Mouse (Mus musculus): Measurements from ENCODE around the gene Med27. TPM values are rescaled to one million over a fixed set of nuclear protein-coding genes. Genes with fewer than 3 reads are reported as not detected.

Gene Med27
- polyA plus RNA-seq, 1 experiment from 2014 or later: 65.3 TPM

DNA sequence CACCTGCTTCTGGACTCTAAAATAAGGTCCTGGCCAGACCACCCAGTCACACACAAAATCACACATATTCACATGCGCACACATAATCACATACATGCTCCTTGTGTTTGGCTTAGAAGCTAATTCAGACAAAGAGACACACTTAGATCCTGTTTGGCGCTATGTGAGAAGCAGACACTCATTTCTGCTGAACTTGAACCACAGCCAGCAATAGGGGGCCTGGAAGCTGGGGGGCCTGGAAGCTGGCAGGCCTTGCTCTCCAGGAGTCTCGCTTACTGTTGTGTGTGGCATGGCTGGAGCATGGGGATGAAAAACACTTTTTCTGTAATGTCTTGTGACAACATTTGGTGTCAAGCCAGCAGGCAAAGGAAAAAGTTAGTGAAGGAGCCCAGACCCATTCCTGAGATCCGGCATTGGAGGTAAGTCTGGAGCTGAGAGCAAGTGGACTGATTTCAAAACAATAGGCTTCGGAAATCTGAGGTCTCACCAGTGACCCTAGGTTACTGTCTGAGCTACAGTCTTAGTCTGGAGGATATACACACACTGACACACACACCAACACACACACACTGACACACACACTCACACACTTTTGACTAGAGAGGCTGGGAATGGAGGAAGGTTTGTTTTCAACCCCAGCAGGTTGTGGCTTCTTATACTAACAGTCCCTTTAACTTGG, 189.1 kb downstream of the Med27 start:
- Histone ChIP-seq H3K9me3 (replicated peaks) (no peaks in the 10 kb centered on the region), H3K27ac (no peak overlapping the region), H3K9ac (no peak overlapping the region), H3K4me3 (no peak overlapping the region), H3K4me1 (0 out of 2 replicates have a peak, but pooled peaks cover 5% of the 10 kb centered on the region), H3K27me3 (no peaks in the 10 kb centered on the region), H3K4me2 (replicated peaks) (no peak overlapping the region), H3K36me3 (no peaks in the 10 kb centered on the region)
- 79% methylated on average over 5 of the region's 5 CpGs for WGBS
- ATAC-seq (ENCODE audit: low FRiP score): no peak

DNA sequence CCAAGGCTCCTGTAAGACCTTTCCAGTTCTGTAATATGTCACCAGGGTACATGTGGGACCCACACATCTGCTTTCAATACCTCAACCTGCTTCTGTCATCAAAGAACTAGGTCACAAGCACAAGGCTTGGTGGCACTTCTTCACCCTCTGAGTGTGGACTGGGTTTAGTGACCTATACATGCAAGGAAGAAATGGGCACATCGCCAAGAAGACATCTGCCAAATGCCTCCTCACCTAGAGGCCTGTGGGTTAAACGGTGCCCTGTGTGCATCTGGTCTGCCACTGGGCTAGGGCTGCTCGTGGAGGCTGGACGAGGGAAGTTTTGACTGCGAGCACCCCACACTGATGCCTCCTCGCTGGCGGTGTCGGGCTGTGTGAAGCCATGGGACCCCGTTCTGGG, 189.9 kb downstream of the Med27 start:
- Histone ChIP-seq H3K4me2 (replicated peaks) (no peak overlapping the region), H3K4me3 (no peak overlapping the region), H3K27ac (no peak overlapping the region), H3K4me1 (0 out of 2 replicates have a peak, but pooled peaks cover 5% of the 10 kb centered on the region), H3K36me3 (no peaks in the 10 kb centered on the region), H3K9me3 (replicated peaks) (no peaks in the 10 kb centered on the region), H3K27me3 (no peaks in the 10 kb centered on the region), H3K9ac (no peak overlapping the region)
- no peak for ATAC-seq (ENCODE audit: low FRiP score)
- 87% methylated on average over 9 of the region's 9 CpGs for WGBS

DNA sequence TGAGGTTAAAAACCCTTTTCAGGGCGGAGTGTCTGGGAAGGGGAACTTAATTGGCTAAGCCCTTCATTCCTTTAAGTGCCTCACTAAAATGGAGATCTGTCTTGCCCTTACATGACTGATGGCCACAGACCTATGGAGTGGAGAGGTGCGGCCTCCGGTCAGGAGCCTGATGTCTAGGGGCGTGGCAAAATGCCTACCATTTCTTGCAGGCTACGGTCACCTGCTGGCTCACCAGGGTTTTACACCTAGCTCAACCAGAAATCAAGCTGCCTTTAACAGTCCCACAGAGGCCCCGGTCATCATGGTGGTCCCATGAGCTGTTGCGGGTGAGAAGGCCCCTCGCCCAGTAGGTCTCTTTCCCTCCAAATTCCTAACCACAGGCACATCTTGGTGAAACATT, 190.7 kb downstream of the Med27 start:
- H3K27me3 ChIP-seq: no peaks in the 10 kb centered on the region
- no peak overlapping the region for H3K9ac ChIP-seq
- H3K4me3 ChIP-seq: no peak overlapping the region
- ATAC-seq (ENCODE audit: low FRiP score): no peak
- no peak overlapping the region for H3K4me2 ChIP-seq (replicated peaks)
- no peak overlapping the region for H3K27ac ChIP-seq
- H3K4me1 ChIP-seq: 0 out of 2 replicates have a peak, but pooled peaks cover 5% of the 10 kb centered on the region
- 75% methylated on average over 8 of the region's 8 CpGs for WGBS
- no peaks in the 10 kb centered on the region for H3K9me3 ChIP-seq (replicated peaks)
- H3K36me3 ChIP-seq: no peaks in the 10 kb centered on the region

DNA sequence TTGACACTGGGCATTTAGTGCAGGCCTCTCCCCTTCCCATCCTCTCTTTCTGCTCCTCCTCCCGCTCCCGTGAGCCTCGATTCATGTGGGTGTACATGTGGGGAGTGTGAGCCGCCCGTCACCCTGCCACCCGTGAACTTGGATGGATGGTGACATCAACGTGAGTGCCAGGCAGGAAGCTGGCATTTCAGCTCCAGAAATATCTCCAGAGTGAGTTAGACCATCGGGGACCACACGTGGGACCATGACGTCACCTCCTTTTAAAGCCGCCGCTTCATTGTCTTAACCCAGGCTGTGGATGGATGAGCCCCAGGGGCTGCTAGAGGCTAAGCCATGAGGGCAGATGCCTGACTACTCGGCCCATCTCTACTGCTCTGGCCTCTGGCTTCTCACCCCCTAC, 195.4 kb downstream of the Med27 start:
- H3K36me3 ChIP-seq: no peaks in the 10 kb centered on the region
- no peaks in the 10 kb centered on the region for H3K9me3 ChIP-seq (replicated peaks)
- H3K27ac ChIP-seq: no peak overlapping the region
- no peaks in the 10 kb centered on the region for H3K27me3 ChIP-seq
- no peak overlapping the region for H3K4me3 ChIP-seq
- peaks cover 4% of the 10 kb centered on the region for H3K4me1 ChIP-seq
- no peak overlapping the region for H3K9ac ChIP-seq
- no peak for ATAC-seq (ENCODE audit: low FRiP score)
- WGBS: 68% methylated on average over 13 of the region's 13 CpGs
- no peak overlapping the region for H3K4me2 ChIP-seq (replicated peaks)

DNA sequence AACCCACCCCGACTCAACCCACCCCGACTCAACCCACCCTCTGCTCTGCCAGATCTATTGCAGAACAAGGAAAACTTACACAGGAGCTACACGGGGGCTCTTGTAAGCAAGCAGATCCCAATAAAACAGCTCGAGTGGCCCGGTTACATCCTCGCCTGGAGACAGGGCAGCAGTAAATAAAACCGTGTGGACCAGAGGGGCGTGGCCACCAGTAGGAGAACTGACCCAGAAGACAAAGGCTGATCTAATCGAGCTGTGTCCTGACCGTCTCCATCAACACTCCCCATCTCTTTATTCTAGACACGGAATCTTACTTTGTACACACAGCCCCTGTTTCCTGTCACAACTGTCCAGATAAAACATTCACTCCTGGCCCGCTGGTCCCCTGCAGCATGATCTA, 200.0 kb downstream of the Med27 start:
- no peak for ATAC-seq (ENCODE audit: low FRiP score)
- Histone ChIP-seq H3K4me1 (peaks cover 4% of the 10 kb centered on the region), H3K27me3 (no peaks in the 10 kb centered on the region), H3K9me3 (replicated peaks) (no peaks in the 10 kb centered on the region), H3K4me2 (replicated peaks) (no peak overlapping the region), H3K4me3 (no peak overlapping the region), H3K36me3 (no peaks in the 10 kb centered on the region), H3K9ac (no peak overlapping the region), H3K27ac (no peak overlapping the region)
- WGBS: 23% methylated on average over 12 of the region's 12 CpGs

DNA sequence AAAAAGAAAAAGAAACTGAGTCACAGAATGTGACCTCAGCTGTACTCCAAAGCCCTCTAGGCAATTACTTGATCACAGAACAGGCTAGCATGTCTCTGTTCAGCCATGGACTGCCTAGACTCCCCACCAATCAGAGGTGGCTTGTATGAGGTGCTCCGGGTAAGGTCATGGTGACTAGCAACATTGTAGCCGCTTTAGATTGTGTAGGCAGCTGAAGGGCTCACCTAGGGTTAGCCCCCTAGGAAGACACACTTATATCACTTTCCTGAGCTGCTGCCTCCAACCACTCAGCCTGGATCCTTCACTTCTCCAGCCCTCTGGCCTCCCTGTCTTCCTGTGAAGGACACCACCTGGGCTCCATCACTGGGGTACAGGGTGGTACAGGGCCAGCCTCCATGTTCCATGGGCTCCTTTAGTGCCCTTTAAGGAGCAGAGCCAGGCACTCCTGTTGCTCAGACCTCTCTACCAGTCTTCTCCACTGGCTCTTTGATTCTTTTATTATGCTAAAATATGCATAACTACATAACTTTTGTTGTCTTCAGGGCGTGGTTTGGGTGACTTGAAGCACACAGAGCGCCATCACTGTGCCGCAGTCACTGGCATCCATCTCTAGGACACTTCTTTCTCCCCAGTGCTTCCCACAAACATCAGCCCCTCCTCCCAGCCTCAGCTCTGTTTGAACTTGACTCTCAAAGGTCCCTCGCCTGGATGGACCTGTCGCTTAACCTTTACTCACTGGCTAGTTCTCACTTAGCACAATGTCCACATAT, 205.4 kb downstream of the Med27 start:
- H3K4me2 ChIP-seq (replicated peaks): no peak overlapping the region
- H3K9ac ChIP-seq: no peak overlapping the region
- ATAC-seq (ENCODE audit: low FRiP score): no peak
- no peak overlapping the region for H3K4me3 ChIP-seq
- WGBS: 73% methylated on average over 7 of the region's 7 CpGs
- peaks cover under 1% of the 10 kb centered on the region; the same call in 1 of the 2 replicates for H3K4me1 ChIP-seq
- H3K27ac ChIP-seq: no peak overlapping the region
- H3K27me3 ChIP-seq: peaks cover 4% of the 10 kb centered on the region; the same call in 1 of the 2 replicates
- no peaks in the 10 kb centered on the region for H3K9me3 ChIP-seq (replicated peaks)
- H3K36me3 ChIP-seq: no peaks in the 10 kb centered on the region

DNA sequence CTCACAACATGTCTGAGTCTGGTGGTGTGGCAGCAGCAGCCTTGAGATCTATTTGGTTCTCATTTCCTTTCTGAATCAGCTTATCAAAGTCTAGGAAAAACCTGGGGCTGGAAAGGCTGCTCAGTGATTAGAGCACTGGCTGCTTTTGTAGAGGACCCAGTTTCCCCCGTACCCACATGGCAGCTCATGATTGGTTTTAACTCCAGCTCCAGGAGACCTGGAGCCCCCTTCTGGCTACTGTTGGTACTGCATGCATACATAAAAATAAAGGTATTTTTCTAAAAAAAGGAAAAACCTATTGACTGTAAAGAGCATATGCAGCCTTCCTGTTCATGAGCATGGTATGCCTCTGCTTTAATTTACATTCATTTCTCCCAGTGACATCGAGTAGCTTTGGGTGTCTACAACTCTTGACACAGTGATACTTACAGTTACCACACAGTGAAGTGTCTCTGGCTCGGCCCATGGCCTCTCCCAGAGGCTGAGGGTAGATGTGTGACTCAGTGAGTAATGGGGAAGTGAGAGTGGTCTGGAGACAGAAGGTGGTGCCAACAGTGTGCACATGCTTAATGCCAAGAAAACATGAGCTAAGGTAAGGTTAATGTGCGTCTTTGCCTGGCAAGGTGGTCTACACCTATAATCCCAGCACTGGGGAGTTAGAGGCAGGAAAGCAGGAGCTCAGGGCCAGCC, 207.5 kb downstream of the Med27 start:
- 67% methylated on average over 4 of the region's 4 CpGs for WGBS
- no peak for ATAC-seq (ENCODE audit: low FRiP score)
- H3K4me3 ChIP-seq: no peak overlapping the region

DNA sequence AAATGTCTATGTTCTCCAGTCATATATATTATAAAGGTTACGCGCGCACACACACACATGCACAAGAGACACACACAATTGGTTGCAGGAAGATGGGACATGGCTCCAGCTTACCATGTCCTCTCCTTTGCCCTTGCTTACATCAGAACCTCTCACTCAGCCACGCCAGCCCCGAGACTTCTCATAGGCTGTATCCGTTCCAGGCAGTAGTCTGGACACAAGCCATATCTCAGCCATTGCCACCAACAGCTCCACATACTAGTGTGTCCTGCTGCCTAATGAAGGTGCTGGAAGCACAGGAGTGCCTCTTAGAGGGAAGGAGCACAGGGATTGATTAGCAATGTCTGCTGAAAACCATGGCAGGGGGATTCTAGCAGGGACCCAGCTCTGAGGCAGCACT, 211.9 kb downstream of the Med27 start:
- H3K9ac ChIP-seq: no peak overlapping the region
- no peaks in the 10 kb centered on the region; the same call in 1 of the 2 replicates for H3K27me3 ChIP-seq
- ATAC-seq (ENCODE audit: low FRiP score): no peak
- 92% methylated on average over 6 of the region's 6 CpGs for WGBS
- no peaks in the 10 kb centered on the region for H3K36me3 ChIP-seq
- H3K9me3 ChIP-seq (replicated peaks): no peaks in the 10 kb centered on the region
- no peak overlapping the region for H3K4me2 ChIP-seq (replicated peaks)
- H3K4me1 ChIP-seq: no peaks in the 10 kb centered on the region; the same call in 1 of the 2 replicates
- H3K4me3 ChIP-seq: no peak overlapping the region
- H3K27ac ChIP-seq: no peak overlapping the region

More for the DNA sequence above, 207.5 kb downstream of the Med27 start:
- Histone ChIP-seq H3K4me1 (no peaks in the 10 kb centered on the region; the same call in 1 of the 2 replicates), H3K27me3 (peaks cover 4% of the 10 kb centered on the region; the same call in 1 of the 2 replicates), H3K9me3 (replicated peaks) (no peaks in the 10 kb centered on the region), H3K27ac (no peak overlapping the region), H3K4me2 (replicated peaks) (no peak overlapping the region), H3K9ac (no peak overlapping the region), H3K36me3 (no peaks in the 10 kb centered on the region)

DNA sequence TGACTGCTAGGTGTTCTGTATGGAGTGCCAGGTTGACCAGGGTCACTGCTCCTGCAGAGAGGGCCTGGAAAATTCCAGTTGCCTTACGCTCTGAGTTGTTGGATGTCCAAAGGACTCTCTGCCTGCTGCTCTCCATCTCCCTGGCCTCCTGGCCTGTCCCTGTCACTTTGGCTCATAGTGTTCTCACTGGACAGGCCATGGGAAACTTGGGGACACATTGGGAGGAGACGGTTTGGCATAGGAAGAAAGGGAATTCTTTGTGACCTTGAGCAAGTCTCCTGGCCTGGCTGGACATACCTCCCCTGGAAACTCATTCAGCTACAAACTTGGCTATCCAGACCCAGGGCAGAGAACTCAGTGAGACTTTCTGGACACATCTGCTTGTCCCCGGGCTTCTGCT, 213.3 kb downstream of the Med27 start:
- peaks cover 4% of the 10 kb centered on the region for H3K4me1 ChIP-seq
- H3K36me3 ChIP-seq: no peaks in the 10 kb centered on the region
- no peak overlapping the region for H3K27ac ChIP-seq
- H3K9me3 ChIP-seq (replicated peaks): no peaks in the 10 kb centered on the region
- no peak overlapping the region for H3K4me2 ChIP-seq (replicated peaks)
- WGBS: 86% methylated on average over 3 of the region's 3 CpGs
- no peak for ATAC-seq (ENCODE audit: low FRiP score)
- H3K9ac ChIP-seq: no peak overlapping the region
- H3K4me3 ChIP-seq: no peak overlapping the region
- H3K27me3 ChIP-seq: peaks cover 3% of the 10 kb centered on the region; the same call in 1 of the 2 replicates

DNA sequence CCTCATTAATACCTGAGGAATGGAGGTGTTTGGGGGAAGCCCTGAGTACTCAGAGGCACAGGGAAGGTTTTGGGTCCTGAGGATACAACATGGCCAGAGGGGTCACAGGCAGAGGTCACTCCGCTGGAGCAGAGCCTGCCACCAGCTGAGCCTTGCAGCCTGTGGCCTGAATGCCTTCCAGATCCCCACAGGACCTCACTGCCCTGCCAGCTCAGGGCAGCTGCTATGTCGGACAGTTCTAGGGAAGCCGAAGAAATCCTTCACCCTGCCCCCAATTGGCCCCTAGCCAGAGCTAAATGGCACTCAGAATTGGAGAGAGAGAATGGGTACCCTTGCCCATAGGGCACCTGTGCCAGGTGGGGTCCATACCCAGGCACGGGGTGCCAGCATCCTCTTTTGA, 214.8 kb downstream of the Med27 start:
- Histone ChIP-seq H3K9ac (no peak overlapping the region), H3K27me3 (peaks cover 3% of the 10 kb centered on the region; the same call in 1 of the 2 replicates), H3K4me2 (replicated peaks) (no peak overlapping the region), H3K36me3 (no peaks in the 10 kb centered on the region), H3K4me3 (no peak overlapping the region), H3K9me3 (replicated peaks) (no peaks in the 10 kb centered on the region), H3K27ac (no peak overlapping the region), H3K4me1 (peaks cover 18% of the 10 kb centered on the region)
- no peak for ATAC-seq (ENCODE audit: low FRiP score)
- 73% methylated on average over 4 of the region's 4 CpGs for WGBS

DNA sequence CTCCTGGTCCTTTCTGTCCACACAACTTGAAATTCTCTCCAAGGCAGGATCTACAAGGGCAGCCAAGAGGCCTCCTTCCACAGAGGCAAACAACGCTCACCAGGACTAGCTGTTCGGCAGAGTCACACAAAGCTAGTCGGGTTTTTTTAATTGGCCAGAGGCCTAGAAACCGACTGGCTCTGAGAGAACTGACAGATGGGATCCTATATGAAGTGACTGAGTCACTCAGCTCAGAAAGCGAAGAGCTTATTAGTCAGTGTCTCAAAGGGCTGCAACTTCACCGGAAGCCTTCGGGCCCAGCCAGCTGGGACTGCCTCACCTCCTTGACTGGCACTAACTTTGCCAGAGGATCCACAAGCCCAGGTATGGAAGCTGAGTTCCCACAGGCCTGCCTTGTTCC, 217.4 kb downstream of the Med27 start:
- 56% methylated on average over 7 of the region's 7 CpGs for WGBS
- no peak overlapping the region for H3K27ac ChIP-seq

More for the DNA sequence above, 217.4 kb downstream of the Med27 start:
- Histone ChIP-seq H3K27me3 (peaks cover 3% of the 10 kb centered on the region; the same call in 1 of the 2 replicates), H3K36me3 (no peaks in the 10 kb centered on the region), H3K9me3 (replicated peaks) (no peaks in the 10 kb centered on the region), H3K9ac (no peak overlapping the region), H3K4me1 (peaks cover 18% of the 10 kb centered on the region), H3K4me2 (replicated peaks) (no peak overlapping the region), H3K4me3 (no peak overlapping the region)
- no peak for ATAC-seq (ENCODE audit: low FRiP score)

Data from hindbrain, embryonic 12.5 days (tissue).